Mouse (Mus musculus) E14TG2a.4 (cell line): ENCODE measurements around the gene Cnp.
A peak's percentile ranks its signal among the peaks of the same experiment; 100 is the strongest.

ENCODE experiments used
- H3K27me3 ChIP-seq: 2 replicates; pipeline ENCODE4 v1.6.1; 2014; ENCODE audit warnings: low read length, control low read depth; ENCODE audit not compliant: insufficient read depth
- H3K36me3 ChIP-seq: 2 replicates; pipeline ENCODE4 v1.6.1; 2014; ENCODE audit warnings: low read length, control low read depth; ENCODE audit not compliant: insufficient read depth
- H3K4me1 ChIP-seq: replicated peaks from 2 replicates; pipeline ENCODE4 v1.6.1; 2014; ENCODE audit warnings: low read depth, low read length, control low read depth
- H3K4me3 ChIP-seq: replicated peaks from 2 replicates; pipeline ENCODE4 v1.5.1; 2014; ENCODE audit warnings: mild to moderate bottlenecking, low read length
- H3K9me3 ChIP-seq: 2 replicates; pipeline ENCODE4 v1.6.1; 2014; ENCODE audit warnings: low read length, control low read depth
- CTCF ChIP-seq: conservative IDR thresholded peaks from 2 replicates; pipeline ENCODE4 v1.5.1; 2014; ENCODE audit warnings: low read length
- NANOG ChIP-seq: IDR thresholded peaks from 2 replicates; pipeline ENCODE4 v1.6.1; 2014; ENCODE audit warnings: borderline replicate concordance, low read length, mixed read lengths
- POU5F1 ChIP-seq: IDR thresholded peaks from 2 replicates; pipeline ENCODE4 v1.6.1; 2014; ENCODE audit warnings: low read length, borderline replicate concordance

Gene Cnp

DNA sequence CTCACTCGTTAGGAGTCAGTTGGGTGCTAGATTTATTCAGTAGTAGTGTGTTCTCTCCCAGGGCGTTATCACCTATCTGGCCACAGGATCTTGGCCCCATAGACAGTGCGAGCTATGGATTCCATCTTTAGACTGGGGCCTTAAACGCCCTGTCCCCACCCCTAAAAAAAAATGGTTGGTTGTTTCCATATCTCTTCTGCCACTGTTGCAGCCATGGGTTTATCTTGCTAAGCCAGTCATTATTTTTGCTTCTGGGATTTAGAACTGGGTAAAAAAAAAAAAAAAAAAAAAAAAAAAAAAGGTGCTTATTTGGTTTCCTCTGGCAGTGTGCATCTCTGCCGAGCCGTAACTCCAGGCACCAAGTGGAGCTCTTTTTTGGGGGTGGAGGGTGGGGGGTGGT, 10.0 kb upstream of the Cnp start:
- TF ChIP-seq CTCF, result no peak
- TF ChIP-seq POU5F1, result no peak
- no peak for TF ChIP-seq NANOG
- H3K9me3 ChIP-seq, result no peaks in the 10 kb centered on the region

DNA sequence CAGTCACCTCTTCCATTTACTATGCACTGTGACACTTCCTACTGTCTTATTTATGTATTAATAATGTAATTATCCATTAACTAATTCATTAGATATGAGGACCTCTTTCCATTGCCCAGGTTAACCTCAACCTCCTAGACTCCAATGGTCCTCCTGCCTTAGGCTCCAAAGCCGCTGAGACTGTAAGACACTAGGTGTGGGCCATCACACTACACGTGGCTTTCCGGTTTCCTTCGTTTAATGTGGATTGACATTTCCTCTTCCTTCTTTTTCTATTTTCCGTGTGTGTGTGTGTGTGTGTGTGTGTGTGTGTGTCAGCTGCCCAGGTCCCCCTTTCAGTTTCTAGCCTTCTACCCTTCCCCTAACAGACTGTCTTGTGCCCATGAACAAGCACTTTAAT, 7.5 kb upstream of the Cnp start:
- no peak for TF ChIP-seq POU5F1
- no peak for TF ChIP-seq CTCF
- TF ChIP-seq NANOG, result no peak
- Histone ChIP-seq H3K4me3 (no peak overlapping the region), H3K36me3 (peaks cover 6% of the 10 kb centered on the region; the same call in 1 of the 2 replicates), H3K9me3 (peaks cover 21% of the 10 kb centered on the region), H3K27me3 (no peaks in the 10 kb centered on the region), H3K4me1 (peaks cover 52% of the 10 kb centered on the region)

More for the DNA sequence above, 10.0 kb upstream of the Cnp start:
- no peak overlapping the region for H3K4me3 ChIP-seq
- H3K27me3 ChIP-seq, result no peaks in the 10 kb centered on the region
- no peaks in the 10 kb centered on the region for H3K36me3 ChIP-seq
- H3K4me1 ChIP-seq, result peaks cover 74% of the 10 kb centered on the region

DNA sequence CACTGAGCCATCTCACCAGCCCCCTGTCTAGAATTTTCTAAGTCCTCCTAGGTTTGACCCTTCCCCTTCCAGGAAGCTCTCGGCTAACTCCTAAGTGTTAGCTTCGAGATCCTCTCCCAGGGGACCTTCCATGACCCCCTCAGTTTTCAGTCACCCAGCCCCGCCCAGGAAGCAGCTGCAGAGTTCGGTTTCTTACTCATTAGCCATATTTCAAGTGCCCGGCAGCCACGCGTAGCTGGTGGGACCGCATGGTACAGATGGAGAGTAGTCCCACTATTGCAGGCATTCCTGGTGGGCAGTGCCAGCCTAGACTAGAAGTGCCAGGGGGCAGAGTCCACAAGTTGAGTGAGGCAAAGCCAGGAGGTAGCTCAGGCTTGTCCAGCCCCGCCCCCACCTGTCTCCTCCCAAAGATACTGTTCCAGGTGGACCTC, 6.9 kb upstream of the Cnp start:
- no peak overlapping the region for H3K4me3 ChIP-seq
- TF ChIP-seq NANOG (no peak), POU5F1 (no peak), CTCF (no peak)
- no peaks in the 10 kb centered on the region for H3K27me3 ChIP-seq
- H3K4me1 ChIP-seq, result peaks cover 46% of the 10 kb centered on the region
- peaks cover 22% of the 10 kb centered on the region for H3K9me3 ChIP-seq
- peaks cover 6% of the 10 kb centered on the region; the same call in 1 of the 2 replicates for H3K36me3 ChIP-seq

DNA sequence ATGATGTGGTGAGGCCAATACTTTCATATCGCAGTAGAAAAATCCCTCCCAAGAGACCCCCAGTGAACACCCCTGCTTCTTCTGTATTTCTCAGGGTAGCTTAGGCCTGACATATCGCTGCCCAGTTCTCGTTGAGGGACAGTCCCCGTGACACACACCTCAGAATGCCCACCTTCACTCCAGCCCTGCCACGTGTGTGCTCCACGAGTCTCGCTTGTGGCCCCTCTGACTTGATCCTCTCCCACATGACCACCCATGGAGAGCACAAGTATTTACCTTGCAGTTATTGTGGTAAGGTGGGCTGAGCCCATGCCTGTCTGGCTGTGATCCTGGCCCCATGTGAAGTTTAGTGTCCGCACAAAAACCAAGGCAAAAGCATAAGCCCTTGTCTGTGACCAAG, 6.0 kb upstream of the Cnp start:
- Histone ChIP-seq H3K4me1 (peaks cover 37% of the 10 kb centered on the region), H3K27me3 (no peaks in the 10 kb centered on the region), H3K36me3 (peaks cover 6% of the 10 kb centered on the region; the same call in 1 of the 2 replicates), H3K4me3 (no peak overlapping the region), H3K9me3 (peaks cover 22% of the 10 kb centered on the region)
- TF ChIP-seq NANOG, result no peak
- TF ChIP-seq POU5F1, result no peak

DNA sequence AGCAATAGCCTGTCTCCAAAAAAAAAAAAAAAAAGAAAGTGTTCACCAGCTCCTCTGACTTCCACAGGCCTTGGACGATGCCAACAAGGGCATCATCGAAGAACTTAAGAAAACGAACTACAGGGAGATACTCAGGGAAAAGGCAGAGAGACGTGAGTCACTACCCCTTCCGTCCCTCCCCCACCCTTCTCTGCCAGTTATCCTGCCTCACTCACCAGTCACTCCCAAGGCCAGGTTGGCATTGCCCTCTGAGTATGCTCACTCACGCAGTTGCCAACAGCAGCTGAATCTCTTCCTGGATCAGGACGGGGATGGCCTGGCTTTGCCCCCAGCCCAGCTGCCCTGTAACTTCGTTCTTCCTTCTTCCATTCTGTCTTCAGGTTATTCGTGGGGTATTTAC, 4.9 kb upstream of the Cnp start:
- TF ChIP-seq CTCF, result no peak
- TF ChIP-seq NANOG, result no peak
- no peak for TF ChIP-seq POU5F1
- H3K4me1 ChIP-seq, result peaks cover 33% of the 10 kb centered on the region

DNA sequence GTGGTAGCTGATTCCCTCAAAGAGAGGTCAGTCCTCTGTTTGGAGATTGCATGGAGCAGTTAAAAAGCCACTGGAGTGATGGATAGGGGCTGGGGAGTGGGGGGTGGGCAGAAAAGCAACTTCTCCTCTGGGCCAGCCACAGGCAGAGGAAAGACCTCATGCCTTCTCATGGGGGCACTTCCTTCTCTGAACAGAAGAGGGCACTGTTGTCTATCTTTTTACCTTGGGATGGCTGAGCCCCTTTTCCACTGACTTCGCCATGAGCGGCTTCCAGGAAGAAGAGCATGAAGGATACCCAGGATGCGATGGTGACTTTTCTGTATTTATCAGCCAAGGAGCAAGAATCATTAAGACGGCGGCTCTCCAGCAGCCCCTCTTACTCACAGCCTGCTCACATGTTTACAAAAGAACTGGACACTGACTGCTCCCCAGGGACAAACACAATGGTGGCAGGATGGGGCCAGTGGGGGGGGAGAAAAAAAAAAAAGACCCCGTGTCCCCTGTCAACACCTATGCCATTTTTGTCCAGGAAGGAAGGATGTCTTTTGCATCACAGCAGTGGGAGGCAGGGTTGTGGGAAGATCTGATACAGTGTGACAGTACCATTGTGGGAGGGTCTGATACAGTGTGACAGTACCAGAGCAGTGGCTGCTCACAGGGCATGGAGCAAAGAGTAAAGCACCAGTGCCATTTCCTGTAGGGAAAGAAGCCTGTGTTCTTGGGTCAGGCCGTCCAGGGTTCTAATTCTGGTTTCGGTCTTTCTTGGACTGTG, 4.1 kb upstream of the Cnp start:
- TF ChIP-seq NANOG, result no peak
- no peak for TF ChIP-seq POU5F1
- TF ChIP-seq CTCF, result peak; percentile 66
- H3K4me3 ChIP-seq, result no peak overlapping the region
- peaks cover 22% of the 10 kb centered on the region for H3K9me3 ChIP-seq
- peaks cover 36% of the 10 kb centered on the region for H3K4me1 ChIP-seq
- H3K27me3 ChIP-seq, result 0 out of 2 replicates have a peak, but pooled peaks cover under 1% of the 10 kb centered on the region
- H3K36me3 ChIP-seq, result peaks cover 6% of the 10 kb centered on the region; the same call in 1 of the 2 replicates

More for the DNA sequence above, 4.9 kb upstream of the Cnp start:
- H3K27me3 ChIP-seq, result no peaks in the 10 kb centered on the region
- peaks cover 6% of the 10 kb centered on the region; the same call in 1 of the 2 replicates for H3K36me3 ChIP-seq
- peaks cover 22% of the 10 kb centered on the region for H3K9me3 ChIP-seq
- H3K4me3 ChIP-seq, result no peak overlapping the region

DNA sequence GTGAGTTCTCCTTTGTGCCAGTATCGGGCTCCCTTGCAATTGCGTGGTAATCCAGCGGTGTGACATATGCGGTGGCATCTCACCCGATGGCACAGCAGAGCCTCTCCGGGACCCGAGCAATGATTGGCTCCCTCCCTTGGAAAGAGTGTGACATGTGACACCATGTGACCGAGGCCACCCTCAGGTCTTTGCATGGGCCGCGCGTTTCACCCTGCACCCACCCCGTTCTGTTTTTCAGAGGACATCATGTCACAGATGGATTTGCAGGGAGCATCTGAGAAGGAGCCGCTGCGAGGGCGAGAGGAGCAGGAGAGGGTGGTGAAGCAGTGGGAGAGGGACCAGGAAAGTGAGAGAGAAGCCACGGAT, 3.5 kb upstream of the Cnp start:
- H3K27me3 ChIP-seq, result 0 out of 2 replicates have a peak, but pooled peaks cover 7% of the 10 kb centered on the region
- peaks cover 41% of the 10 kb centered on the region for H3K4me1 ChIP-seq
- TF ChIP-seq CTCF (no peak), NANOG (no peak), POU5F1 (no peak)
- H3K9me3 ChIP-seq, result peaks cover 22% of the 10 kb centered on the region
- H3K36me3 ChIP-seq, result peaks cover 6% of the 10 kb centered on the region; the same call in 1 of the 2 replicates
- no peak overlapping the region for H3K4me3 ChIP-seq

DNA sequence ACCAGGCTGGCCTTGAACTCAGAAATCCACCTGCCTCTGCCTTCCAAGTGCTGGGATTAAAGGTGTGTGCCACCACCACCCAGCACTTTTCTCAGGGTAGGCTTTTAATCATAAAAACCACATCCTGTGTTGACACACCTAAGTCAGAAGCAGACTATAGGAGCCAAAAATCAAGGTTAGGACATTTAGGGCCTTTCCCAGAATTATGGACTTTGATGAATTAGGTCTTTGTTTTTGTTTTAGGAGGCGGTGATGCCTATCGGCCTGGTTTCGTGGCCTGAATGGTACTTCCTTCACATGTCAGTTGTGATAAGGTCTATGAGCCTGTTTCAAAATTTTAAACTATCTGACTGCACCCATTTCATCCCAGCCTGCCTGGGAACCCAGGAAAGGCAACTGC, 516 bp upstream of the Cnp start:
- peaks cover 46% of the 10 kb centered on the region for H3K4me1 ChIP-seq
- TF ChIP-seq POU5F1, result no peak
- no peak for TF ChIP-seq CTCF
- no peak for TF ChIP-seq NANOG
- H3K4me3 ChIP-seq, result peak overlapping the region; percentile 87
- 0 out of 2 replicates have a peak, but pooled peaks cover 9% of the 10 kb centered on the region for H3K27me3 ChIP-seq
- H3K36me3 ChIP-seq, result peaks cover 36% of the 10 kb centered on the region
- H3K9me3 ChIP-seq, result peaks cover 22% of the 10 kb centered on the region

DNA sequence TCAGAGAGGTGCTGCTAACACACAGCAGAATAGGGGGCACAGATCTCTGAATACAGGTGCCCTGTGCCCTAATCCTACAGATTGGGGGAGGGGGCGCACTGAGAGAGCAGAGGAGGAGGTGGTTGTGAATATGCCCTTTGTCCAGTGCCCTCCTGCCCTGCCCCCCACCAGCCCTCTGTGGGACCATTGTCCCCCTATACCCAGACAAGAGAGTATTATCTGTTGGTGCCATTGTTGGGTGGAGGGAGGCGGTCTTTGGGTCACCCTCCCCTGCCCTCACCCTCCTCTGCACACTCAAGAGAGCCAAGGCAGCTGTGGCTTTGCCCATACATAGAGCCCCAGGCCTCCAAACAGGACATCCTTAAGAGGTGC, 766 bp downstream of the Cnp start:
- H3K4me1 ChIP-seq, result peaks cover 51% of the 10 kb centered on the region
- H3K27me3 ChIP-seq, result 0 out of 2 replicates have a peak, but pooled peaks cover 9% of the 10 kb centered on the region
- H3K36me3 ChIP-seq, result peaks cover 49% of the 10 kb centered on the region
- H3K4me3 ChIP-seq, result peak overlapping the region; percentile 87
- H3K9me3 ChIP-seq, result peaks cover 18% of the 10 kb centered on the region
- TF ChIP-seq POU5F1, result no peak
- TF ChIP-seq CTCF, result no peak
- TF ChIP-seq NANOG, result no peak
